Mouse (Mus musculus) heart, embryonic 11.5 days (tissue): ENCODE measurements around the gene Casr. TPM values are rescaled to one million over a fixed set of nuclear protein-coding genes. Genes with fewer than 3 reads are reported as not detected.

Experiments
- ATAC-seq: fragments of 200-750 bp; cut with Nextera tagmentation; replicated peaks from 2 replicates; pipeline ENCODE4 v1.8.0; 2017; ENCODE audit warnings: moderate library complexity; ENCODE audit not compliant: insufficient number of reproducible peaks, low FRiP score, low TSS enrichment
- H3K27ac ChIP-seq: fragments of 300-500 bp; sonication (generic); 2 replicates; pipeline ENCODE4 v1.5.1; 2014; ENCODE audit warnings: mild to moderate bottlenecking, low read depth, low read length
- H3K27me3 ChIP-seq: fragments of 300-500 bp; sonication (generic); 2 replicates; pipeline ENCODE4 v1.6.1; 2014; ENCODE audit warnings: mild to moderate bottlenecking, low read length, mixed read lengths; ENCODE audit not compliant: control insufficient read depth, insufficient read depth
- H3K36me3 ChIP-seq: fragments of 300-500 bp; sonication (generic); 2 replicates; pipeline ENCODE4 v1.6.1; 2014; ENCODE audit warnings: mild to moderate bottlenecking, low read length, moderate library complexity, mixed read lengths; ENCODE audit not compliant: control insufficient read depth, insufficient read depth
- H3K4me1 ChIP-seq: fragments of 300-500 bp; sonication (generic); 2 replicates; pipeline ENCODE4 v1.6.1; 2014; ENCODE audit warnings: low read length; ENCODE audit not compliant: control insufficient read depth, insufficient read depth
- H3K4me2 ChIP-seq: fragments of 300-500 bp; sonication (generic); 2 replicates; pipeline ENCODE4 v1.6.1; 2014; ENCODE audit warnings: mild to moderate bottlenecking, moderate library complexity
- H3K4me3 ChIP-seq: fragments of 300-500 bp; sonication (generic); 2 replicates; pipeline ENCODE4 v1.5.1; 2014; ENCODE audit warnings: low read depth, low read length
- H3K9ac ChIP-seq: fragments of 300-500 bp; sonication (generic); 2 replicates; pipeline ENCODE4 v1.6.1; 2014; ENCODE audit warnings: mild to moderate bottlenecking, low read depth, low read length, moderate library complexity
- H3K9me3 ChIP-seq: fragments of 300-500 bp; sonication (generic); replicated peaks from 2 replicates; pipeline ENCODE4 v1.6.1; 2016; ENCODE audit warnings: low read length; ENCODE audit not compliant: control insufficient read depth
- WGBS: fragments of 180-500 bp; shearing (Covaris S2); extraction: QIAGEN DNeasy Blood & Tissue Kit; methylation state at CpG from one replicate; pipeline ENCODE4 v1.1.7; 2014; ENCODE audit not compliant: insufficient replicate concordance; 5-methylcytosine and 5-hydroxymethylcytosine counted together
- polyA plus RNA-seq: library from polyadenylated mRNA; unstranded; fragments of >200 nt; fragmentation: Nextera tagmentation; extraction: Ambion mirVana; gene quantifications from 2 replicates; pipeline ENCODE4 v1.2.1, GENCODE M21; 2014

Casr gene
- polyA plus RNA-seq, 1 experiment from 2014 or later = 0.14 TPM

DNA sequence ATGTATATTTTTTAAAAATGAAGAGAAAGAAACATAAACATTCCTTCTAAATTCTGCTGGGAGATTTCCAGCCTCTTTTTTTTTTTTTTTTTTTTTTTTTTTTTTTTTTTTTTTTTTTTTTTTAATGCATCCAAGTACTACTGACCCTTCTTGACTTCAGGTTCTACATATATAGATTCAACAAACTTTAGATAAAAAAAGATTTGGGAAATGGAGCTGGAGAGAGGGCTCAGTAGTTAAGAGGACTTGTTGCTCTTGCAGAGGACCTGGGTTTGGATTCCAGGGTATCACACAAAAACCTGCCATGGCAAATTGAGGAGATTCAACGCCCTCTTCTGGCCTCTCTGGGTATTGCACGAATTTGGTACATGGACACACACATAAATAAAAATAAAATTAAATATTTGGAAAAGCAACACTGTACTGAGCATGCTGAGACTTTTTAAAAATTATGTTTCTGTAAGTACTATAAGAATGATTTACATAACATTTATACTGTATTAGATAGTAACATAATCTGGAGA is 91.9 kb downstream of the Casr start:
- Histone ChIP-seq H3K27ac (no peak overlapping the region), H3K4me3 (no peak overlapping the region), H3K36me3 (no peaks in the 10 kb centered on the region), H3K4me1 (no peaks in the 10 kb centered on the region), H3K4me2 (no peak overlapping the region), H3K27me3 (no peaks in the 10 kb centered on the region), H3K9ac (no peak overlapping the region), H3K9me3 (no peaks in the 10 kb centered on the region)
- no peak for ATAC-seq
- 6% methylated on average over 2 of the region's 2 CpGs for WGBS

DNA sequence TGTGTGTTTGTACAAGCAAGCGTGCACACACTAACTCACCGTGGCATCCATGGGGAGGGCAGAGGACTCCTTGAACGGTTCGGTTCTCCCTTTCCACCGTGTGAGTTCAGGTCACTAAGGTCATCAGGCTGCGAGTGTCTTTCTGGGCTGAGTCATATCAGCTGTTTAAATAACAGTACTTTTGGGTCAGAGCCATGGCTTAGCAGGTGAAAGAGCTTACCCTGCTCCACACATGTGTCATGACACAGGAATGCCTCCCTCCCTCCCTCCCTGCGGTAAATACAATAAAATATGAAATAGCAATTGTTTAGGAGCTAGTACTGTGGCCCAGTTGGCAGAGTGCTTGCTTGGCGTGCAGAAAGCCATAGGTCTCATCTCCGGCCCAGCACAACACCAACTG is 92.6 kb downstream of the Casr start:
- Histone ChIP-seq H3K4me1 (no peaks in the 10 kb centered on the region), H3K4me2 (no peak overlapping the region), H3K27me3 (no peaks in the 10 kb centered on the region), H3K36me3 (no peaks in the 10 kb centered on the region), H3K9me3 (no peaks in the 10 kb centered on the region), H3K4me3 (no peak overlapping the region), H3K9ac (no peak overlapping the region), H3K27ac (no peak overlapping the region)
- 89% methylated on average over 9 of the region's 9 CpGs for WGBS
- ATAC-seq = no peak

DNA sequence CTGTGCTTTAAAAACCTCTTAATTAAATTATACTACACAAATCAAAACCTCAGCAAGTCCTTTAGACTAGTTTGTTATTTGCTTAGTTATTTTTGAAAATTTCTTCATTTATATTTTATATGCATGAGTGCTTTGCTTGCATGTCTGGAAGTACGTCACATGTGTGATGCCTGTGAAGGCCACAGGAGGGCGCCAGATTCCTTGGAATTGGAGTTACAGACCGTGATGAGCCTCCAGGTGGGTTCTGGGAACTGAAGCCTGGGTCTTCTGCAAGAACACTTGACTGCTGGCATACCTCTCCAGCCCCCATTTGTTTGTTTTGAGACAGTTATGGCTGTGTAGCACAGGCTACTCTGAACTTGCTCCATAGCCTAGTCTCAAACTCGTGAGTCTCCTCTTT is 93.1 kb downstream of the Casr start:
- no peak overlapping the region for H3K27ac ChIP-seq
- 67% methylated on average over 4 of the region's 4 CpGs for WGBS

DNA sequence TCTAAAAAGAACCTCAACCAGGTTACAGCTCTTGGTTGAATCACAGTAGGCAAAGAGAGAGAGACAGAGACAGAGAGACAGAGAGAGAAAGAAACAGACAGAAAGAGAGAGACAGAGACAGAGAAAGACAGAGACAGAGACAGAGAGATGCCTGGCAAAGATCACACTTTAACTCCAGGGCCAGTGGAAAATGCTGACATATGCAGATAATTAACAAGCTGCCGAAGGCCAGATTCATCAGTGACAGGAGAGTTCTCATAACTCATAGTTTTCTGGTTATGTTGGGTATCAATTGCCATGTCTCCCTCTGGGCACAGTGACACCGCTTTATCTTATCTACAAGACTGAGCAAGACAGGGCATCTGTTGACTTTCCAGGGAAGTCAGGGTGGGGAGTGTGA is 94.0 kb downstream of the Casr start:
- ATAC-seq = no peak
- Histone ChIP-seq H3K27ac (no peak overlapping the region), H3K4me2 (no peak overlapping the region), H3K27me3 (no peaks in the 10 kb centered on the region), H3K4me1 (no peaks in the 10 kb centered on the region), H3K9ac (no peak overlapping the region), H3K36me3 (no peaks in the 10 kb centered on the region), H3K4me3 (no peak overlapping the region), H3K9me3 (no peaks in the 10 kb centered on the region)
- WGBS = 46% methylated on average over 2 of the region's 2 CpGs

More for the DNA sequence above, 93.1 kb downstream of the Casr start:
- H3K4me1 ChIP-seq = no peaks in the 10 kb centered on the region
- H3K9me3 ChIP-seq = no peaks in the 10 kb centered on the region
- no peak overlapping the region for H3K4me2 ChIP-seq
- no peaks in the 10 kb centered on the region for H3K36me3 ChIP-seq
- no peak overlapping the region for H3K4me3 ChIP-seq
- no peaks in the 10 kb centered on the region for H3K27me3 ChIP-seq
- ATAC-seq = no peak
- H3K9ac ChIP-seq = no peak overlapping the region

DNA sequence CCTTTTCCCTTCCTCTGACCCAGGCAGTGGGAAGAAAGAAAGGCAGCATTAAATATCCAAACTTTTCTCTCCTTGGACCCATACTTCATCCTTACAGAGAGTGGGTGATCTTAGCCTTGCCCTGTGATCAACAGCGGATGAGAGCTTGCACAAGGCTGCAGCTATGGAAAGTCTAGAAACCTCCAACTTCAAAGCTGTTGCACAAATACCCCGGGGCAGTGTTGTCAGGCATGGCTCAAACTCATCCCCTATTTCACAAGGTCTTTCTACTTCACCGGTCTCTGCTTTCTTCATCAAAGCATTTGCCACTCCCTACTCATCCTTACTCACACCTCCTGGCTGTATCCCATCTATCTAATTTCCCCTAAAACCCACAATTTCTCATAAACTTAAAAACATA is 96.5 kb downstream of the Casr start:
- H3K4me1 ChIP-seq = no peaks in the 10 kb centered on the region
- 86% methylated on average over 3 of the region's 3 CpGs for WGBS
- no peak for ATAC-seq

DNA sequence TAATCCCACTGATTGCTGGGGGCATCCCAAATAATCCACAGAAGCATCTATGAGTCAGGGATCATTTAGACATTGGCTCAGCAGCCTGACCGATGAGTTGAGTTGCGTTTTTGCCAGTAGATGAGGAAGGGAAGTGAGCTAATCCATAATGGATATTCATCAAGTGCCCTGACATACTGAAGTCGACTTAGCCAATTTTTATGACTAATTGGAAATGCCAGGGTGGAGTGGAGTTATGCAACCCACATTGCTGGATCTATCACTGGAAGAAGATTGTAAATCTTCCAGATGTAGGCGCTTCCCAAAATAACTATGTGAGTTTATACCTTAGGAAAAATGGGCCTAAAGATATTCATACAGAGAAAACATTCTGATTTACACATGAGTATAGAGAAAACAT is 97.9 kb downstream of the Casr start:
- no peak for ATAC-seq
- Histone ChIP-seq H3K4me3 (no peak overlapping the region), H3K27me3 (no peaks in the 10 kb centered on the region), H3K4me2 (no peak overlapping the region), H3K36me3 (no peaks in the 10 kb centered on the region), H3K9me3 (no peaks in the 10 kb centered on the region), H3K27ac (no peak overlapping the region), H3K4me1 (no peaks in the 10 kb centered on the region), H3K9ac (no peak overlapping the region)
- 72% methylated on average over 4 of the region's 4 CpGs for WGBS

More for the DNA sequence above, 96.5 kb downstream of the Casr start:
- Histone ChIP-seq H3K27ac (no peak overlapping the region), H3K27me3 (no peaks in the 10 kb centered on the region), H3K9ac (no peak overlapping the region), H3K4me2 (no peak overlapping the region), H3K36me3 (no peaks in the 10 kb centered on the region), H3K9me3 (no peaks in the 10 kb centered on the region), H3K4me3 (no peak overlapping the region)

DNA sequence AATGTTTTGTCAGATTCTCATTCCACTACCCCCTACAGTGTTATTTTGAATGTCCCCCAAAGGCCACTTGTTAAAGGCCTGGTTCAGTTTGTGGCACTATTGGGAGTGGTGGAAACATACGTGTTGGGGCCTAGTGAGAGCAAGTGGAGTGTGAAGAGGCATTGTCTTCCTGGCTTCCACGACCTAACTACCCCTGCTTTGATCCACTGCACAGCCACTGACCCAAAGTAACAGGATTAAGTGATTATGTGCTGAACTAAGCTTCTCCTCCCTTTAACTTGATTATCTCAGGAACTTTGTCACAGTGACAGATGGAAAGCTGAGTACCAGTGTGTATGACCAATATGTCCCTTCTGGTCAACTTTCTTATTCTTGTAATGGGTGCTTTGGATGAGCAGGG is 101.5 kb downstream of the Casr start:
- H3K4me1 ChIP-seq = no peaks in the 10 kb centered on the region
- H3K36me3 ChIP-seq = no peaks in the 10 kb centered on the region
- H3K9me3 ChIP-seq = no peaks in the 10 kb centered on the region
- no peak overlapping the region for H3K4me3 ChIP-seq
- no peak for ATAC-seq
- H3K27ac ChIP-seq = no peak overlapping the region
- H3K9ac ChIP-seq = no peak overlapping the region
- no peak overlapping the region for H3K4me2 ChIP-seq
- WGBS = 54% methylated on average over 2 of the region's 2 CpGs
- H3K27me3 ChIP-seq = no peaks in the 10 kb centered on the region

DNA sequence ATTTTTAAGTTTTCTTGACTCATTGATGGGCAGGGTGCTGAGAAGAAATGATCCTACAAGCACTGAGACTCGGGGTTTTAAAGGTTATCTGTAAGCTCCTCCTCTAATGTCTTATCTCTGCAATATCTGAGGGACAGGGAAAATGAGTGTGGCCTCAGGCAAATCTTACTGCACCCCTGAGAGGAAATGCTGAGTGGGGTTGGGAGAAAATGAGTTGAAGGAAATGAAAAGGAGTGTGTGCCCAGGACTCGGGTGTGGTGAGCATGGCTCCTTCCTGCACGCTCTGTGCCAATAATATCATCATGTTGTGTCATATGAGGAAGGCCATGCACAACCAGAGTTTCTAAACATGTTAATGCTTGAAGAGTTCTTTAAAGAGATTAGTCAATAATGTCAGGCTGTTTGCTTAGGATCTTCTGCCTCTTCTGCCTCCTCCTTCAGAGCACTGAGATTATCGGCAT is 106.6 kb downstream of the Casr start, which contains the start of gene Stfa3:
Gene Stfa3, minus strand, starts transcription at position 51 of the 461 bp plus-strand sequence.
- Histone ChIP-seq H3K36me3 (no peaks in the 10 kb centered on the region), H3K4me3 (no peak within 1 kb of the TSS), H3K27ac (no peak within 1 kb of the TSS), H3K27me3 (no peaks in the 10 kb centered on the region), H3K9ac (no peak within 1 kb of the TSS), H3K4me2 (no peak within 1 kb of the TSS), H3K4me1 (no peaks in the 10 kb centered on the region), H3K9me3 (no peaks in the 10 kb centered on the region)
- 73% methylated on average over 4 of the region's 4 CpGs for WGBS
- no peak for ATAC-seq
